Mouse (Mus musculus) embryonic stem cell, embryonic (primary cell): ENCODE results near the gene Aco2.

Experiments
- CTCF ChIA-PET, 4 experiments: fragments of 300-600 bp in 2 of 4; fragments of 350-600 bp in 2 of 4; sonication (Branson Sonifier 250); formaldehyde crosslinking; loops; one replicate each; lab custom pipeline; 2022; ENCODE audit warnings: inconsistent platforms in 2 of 4; lab: Charles Lee
- POLR2A ChIA-PET, 4 experiments: fragments of 300-600 bp in 2 of 4; fragments of 350-600 bp in 2 of 4; sonication (Branson Sonifier 250); formaldehyde crosslinking; loops; one replicate each; lab custom pipeline; 2022; ENCODE audit warnings: antibody characterized with exemption in 4 of 4, inconsistent platforms in 1 of 4; lab: Charles Lee

The Aco2 gene

GRCm38 (mm10) chr15:81872262-81873136, at the start of gene Aco2:
TSS of gene Aco2 (plus strand) at chr15:81872309.
- ChIA-PET POLR2A (interaction anchor here in 3 of 4 experiments (0.6 to 10.5 kb wide), 78 partner anchors 7 to 1796 kb away, joined by 3 to 218 read pairs (median 5); partner anchors contain the start of genes Tob2 (in 3 of the 3), Polr3h (in 2 of the 3), Rbx1 (in 2 of the 3) and Ep300 (in 1 of the 3)), CTCF (interaction anchor here (0.7 to 1.5 kb wide), 7 partner anchors 11 to 41 kb away, joined by 3 to 7 read pairs (median 4); no protein-coding TSS in a partner anchor)

GRCm38 (mm10) chr15:81822631-81823030, 49.5 kb upstream of the Aco2 start:
- CTCF ChIA-PET: interaction anchor here in 2 of 4 experiments (0.6 to 1.2 kb wide), 2 partner anchors 9 to 260 kb away, joined by 3 to 6 read pairs; no protein-coding TSS in a partner anchor

GRCm38 (mm10) chr15:81824832-81825231, 47.3 kb upstream of the Aco2 start:
- CTCF ChIA-PET: interaction anchor here in 1 of 4 experiments (1.1 kb wide), 1 partner anchor 80 kb away, joined by 3 read pairs; no protein-coding TSS in a partner anchor
- POLR2A ChIA-PET: interaction anchor here in 2 of 4 experiments (1.0 to 1.7 kb wide), 5 partner anchors 11 to 15 kb away, joined by 3 to 4 read pairs (median 3); no protein-coding TSS in a partner anchor

More at GRCm38 (mm10) chr15:81822631-81823030, 49.5 kb upstream of the Aco2 start:
- POLR2A ChIA-PET: interaction anchor here in 2 of 4 experiments (0.6 to 1.7 kb wide), 4 partner anchors 9 to 142 kb away, joined by 3 to 4 read pairs (median 4); no protein-coding TSS in a partner anchor

GRCm38 (mm10) chr15:81828426-81829207, 43.5 kb upstream of the Aco2 start:
- ChIA-PET POLR2A (interaction anchor here in 3 of 4 experiments (0.6 to 1.4 kb wide), 3 partner anchors 17 to 63 kb away, joined by 3 to 4 read pairs (median 4); no protein-coding TSS in a partner anchor), CTCF (interaction anchor here in 1 of 4 experiments (0.7 kb wide), 1 partner anchor 515 kb away, joined by 3 read pairs; no protein-coding TSS in a partner anchor)

GRCm38 (mm10) chr15:81829208-81829580, 42.9 kb upstream of the Aco2 start:
- ChIA-PET CTCF (interaction anchor here in 1 of 4 experiments (0.7 kb wide), 1 partner anchor 516 kb away, joined by 3 read pairs; no protein-coding TSS in a partner anchor), POLR2A (interaction anchor here in 2 of 4 experiments (1.0 to 2.8 kb wide), 3 partner anchors 18 to 29 kb away, joined by 4 to 18 read pairs (median 4); partner anchors contain the start of gene Tob2 (in 1 of the 2))

GRCm38 (mm10) chr15:81830530-81830929, 41.6 kb upstream of the Aco2 start:
- ChIA-PET CTCF (interaction anchor here (0.6 to 2.9 kb wide), 68 partner anchors 8 to 1534 kb away, joined by 3 to 53 read pairs (median 5); partner anchors contain the start of genes Aco2 (in 1 of the 4), Csdc2 (in 1 of the 4), L3mbtl2 (in 1 of the 4) and Phf5a (in 1 of the 4)), POLR2A (interaction anchor here (0.6 to 2.8 kb wide), 65 partner anchors 8 to 351 kb away, joined by 3 to 18 read pairs (median 5); partner anchors contain the start of genes Phf5a (in 3 of the 4), Polr3h (in 3 of the 4), Aco2 (in 2 of the 4) and Csdc2 (in 2 of the 4))

- POLR2A ChIA-PET: interaction anchor here (0.6 to 2.8 kb wide), 80 partner anchors 8 to 351 kb away, joined by 3 to 18 read pairs (median 4); partner anchors contain the start of genes Phf5a (in 3 of the 4), Polr3h (in 3 of the 4), Aco2 (in 2 of the 4) and Csdc2 (in 2 of the 4)
- CTCF ChIA-PET: interaction anchor here (0.5 to 2.9 kb wide), 123 partner anchors 8 to 1660 kb away, joined by 3 to 53 read pairs (median 4); partner anchors contain the start of genes Polr3h (in 2 of the 4), Tef (in 2 of the 4), Aco2 (in 1 of the 4) and Chadl (in 1 of the 4)
Observed at GRCm38 (mm10) chr15:81831136-81831825, 40.8 kb upstream of the Aco2 start.

- POLR2A ChIA-PET: interaction anchor here (0.6 to 1.9 kb wide), 6 partner anchors 19 to 269 kb away, joined by 3 to 10 read pairs (median 5); partner anchors contain the start of gene Tef (in 1 of the 4)
- CTCF ChIA-PET: interaction anchor here (0.6 to 2.9 kb wide), 15 partner anchors 8 to 358 kb away, joined by 3 to 43 read pairs (median 11); partner anchors contain the start of gene Pmm1 (in 1 of the 4)
Observed at GRCm38 (mm10) chr15:81832219-81832618, 39.9 kb upstream of the Aco2 start.

- POLR2A ChIA-PET: interaction anchor here in 3 of 4 experiments (0.5 to 3.3 kb wide), 10 partner anchors 10 to 78 kb away, joined by 3 to 19 read pairs (median 6); partner anchors contain the start of genes Aco2 (in 1 of the 3), Phf5a (in 1 of the 3) and Tef (in 1 of the 3)
- CTCF ChIA-PET: interaction anchor here in 3 of 4 experiments (0.5 to 2.1 kb wide), 8 partner anchors 12 to 333 kb away, joined by 3 to 8 read pairs (median 3); no protein-coding TSS in a partner anchor
Observed at GRCm38 (mm10) chr15:81833481-81833880, 38.6 kb upstream of the Aco2 start.

- CTCF ChIA-PET: interaction anchor here (0.5 to 2.1 kb wide), 12 partner anchors 11 to 453 kb away, joined by 3 to 8 read pairs (median 3); no protein-coding TSS in a partner anchor
- POLR2A ChIA-PET: interaction anchor here in 3 of 4 experiments (0.6 to 6.3 kb wide), 11 partner anchors 9 to 77 kb away, joined by 3 to 55 read pairs (median 8); partner anchors contain the start of genes Aco2 (in 1 of the 3), Phf5a (in 1 of the 3), Tef (in 1 of the 3) and Tob2 (in 1 of the 3)
Observed at GRCm38 (mm10) chr15:81834171-81834841, 37.8 kb upstream of the Aco2 start.

GRCm38 (mm10) chr15:81835007-81835880, 36.9 kb upstream of the Aco2 start:
- ChIA-PET CTCF (interaction anchor here in 3 of 4 experiments (0.6 to 1.6 kb wide), 6 partner anchors 56 to 1555 kb away, joined by 3 to 5 read pairs (median 4); no protein-coding TSS in a partner anchor), POLR2A (interaction anchor here in 3 of 4 experiments (0.7 to 6.3 kb wide), 16 partner anchors 10 to 199 kb away, joined by 3 to 55 read pairs (median 5); partner anchors contain the start of genes Aco2 (in 2 of the 3), Phf5a (in 2 of the 3), Polr3h (in 1 of the 3) and Tob2 (in 1 of the 3))

- ChIA-PET POLR2A (interaction anchor here in 3 of 4 experiments (0.7 to 6.3 kb wide), 28 partner anchors 8 to 124 kb away, joined by 3 to 55 read pairs (median 5); partner anchors contain the start of genes Polr3h (in 2 of the 3), Tob2 (in 2 of the 3), Aco2 (in 1 of the 3) and Phf5a (in 1 of the 3)), CTCF (interaction anchor here (0.6 to 2.4 kb wide), 11 partner anchors 8 to 1556 kb away, joined by 3 to 10 read pairs (median 4); no protein-coding TSS in a partner anchor)
Observed at GRCm38 (mm10) chr15:81836124-81836821, 35.8 kb upstream of the Aco2 start.
